Mouse (Mus musculus) forebrain, embryonic 14.5 days (tissue): ENCODE data around the gene Lrcol1. TPM values are rescaled to one million over a fixed set of nuclear protein-coding genes. Genes with fewer than 3 reads are reported as not detected.

ENCODE experiments used
- ATAC-seq: fragments of 200-750 bp; cut with Nextera tagmentation; 2 replicates; pipeline ENCODE4 v1.8.0; 2017; ENCODE audit warnings: mild to moderate bottlenecking, moderate library complexity
- DNase-seq: peaks from one replicate; pipeline ENCODE4 v3.0.0-alpha.2; 2015; ENCODE audit warnings: low spot score
- H3K27ac ChIP-seq: fragments of 300-500 bp; sonication (generic); 2 replicates; pipeline ENCODE4 v1.5.1; 2014; ENCODE audit warnings: low read depth, mild to moderate bottlenecking, control low read depth, low read length, moderate library complexity
- H3K27me3 ChIP-seq: fragments of 300-500 bp; sonication (generic); replicated peaks from 2 replicates; pipeline ENCODE4 v1.6.1; 2014; ENCODE audit warnings: low read length, control low read depth, mixed read lengths; ENCODE audit not compliant: control insufficient read depth, insufficient read depth
- H3K36me3 ChIP-seq: fragments of 300-500 bp; sonication (generic); 2 replicates; pipeline ENCODE4 v1.6.1; 2014; ENCODE audit warnings: low read length, control low read depth; ENCODE audit not compliant: control insufficient read depth, insufficient read depth
- H3K4me1 ChIP-seq: fragments of 300-500 bp; sonication (generic); 2 replicates; pipeline ENCODE4 v1.6.1; 2014; ENCODE audit warnings: antibody characterized with exemption, low read length, control low read depth; ENCODE audit not compliant: control insufficient read depth, insufficient read depth
- H3K4me2 ChIP-seq: fragments of 300-500 bp; sonication (generic); 2 replicates; pipeline ENCODE4 v1.6.1; 2014; ENCODE audit warnings: mild to moderate bottlenecking, control low read depth, low read length
- H3K4me3 ChIP-seq: fragments of 300-500 bp; sonication (generic); 2 replicates; pipeline ENCODE4 v1.5.1; 2014; ENCODE audit warnings: low read depth, low read length, control low read depth
- H3K9ac ChIP-seq: fragments of 300-500 bp; sonication (generic); 2 replicates; pipeline ENCODE4 v1.6.1; 2014; ENCODE audit warnings: mild to moderate bottlenecking, low read length, control low read depth, moderate library complexity
- H3K9me3 ChIP-seq: fragments of 300-500 bp; sonication (generic); replicated peaks from 2 replicates; pipeline ENCODE4 v1.6.1; 2016; ENCODE audit warnings: low read length, control low read depth, mixed read lengths; ENCODE audit not compliant: control insufficient read depth
- WGBS: fragments of 180-500 bp; shearing (Covaris S2); extraction: QIAGEN DNeasy Blood & Tissue Kit; methylation state at CpG from one replicate; pipeline ENCODE4 v1.1.7; 2014; 5-methylcytosine and 5-hydroxymethylcytosine counted together
- polyA plus RNA-seq: library from polyadenylated mRNA; unstranded; fragments of >200 nt; fragmentation: Nextera tagmentation; extraction: Ambion mirVana; gene quantifications from 2 replicates; pipeline ENCODE4 v1.2.1, GENCODE M21; 2014

The Lrcol1 gene
- polyA plus RNA-seq, 1 experiment from 2014 or later: not detected

DNA sequence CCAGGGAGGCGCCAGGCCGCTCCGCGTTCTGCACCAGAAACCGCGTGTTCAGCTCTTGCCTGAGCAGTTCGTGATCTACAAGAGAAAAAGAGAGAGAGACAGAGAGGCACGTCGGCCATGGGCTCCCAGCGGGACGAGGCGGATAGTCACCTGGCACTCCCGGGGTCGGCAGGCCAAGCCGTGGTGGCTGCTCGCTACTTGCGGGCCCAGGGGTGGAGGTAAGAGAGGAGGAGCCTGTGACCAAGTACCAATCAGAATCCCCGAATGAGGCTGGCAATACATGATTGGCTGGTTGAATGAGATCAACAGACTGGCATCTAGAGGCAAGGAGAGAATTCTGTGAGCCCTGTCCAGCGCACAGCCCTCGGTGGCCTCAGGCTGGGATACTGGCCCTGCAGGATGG, 33.7 kb downstream of the Lrcol1 start:
- Histone ChIP-seq H3K36me3 (peaks cover 71% of the 10 kb centered on the region), H3K9me3 (no peaks in the 10 kb centered on the region), H3K4me2 (no peak overlapping the region), H3K27me3 (no peaks in the 10 kb centered on the region), H3K4me1 (no peaks in the 10 kb centered on the region; the same call in 1 of the 2 replicates), H3K27ac (no peak overlapping the region), H3K9ac (no peak overlapping the region), H3K4me3 (no peak overlapping the region)
- ATAC-seq (peak; percentile 22), DNase-seq (peak; percentile 32)
- 37% methylated on average over 20 of the region's 20 CpGs for WGBS

DNA sequence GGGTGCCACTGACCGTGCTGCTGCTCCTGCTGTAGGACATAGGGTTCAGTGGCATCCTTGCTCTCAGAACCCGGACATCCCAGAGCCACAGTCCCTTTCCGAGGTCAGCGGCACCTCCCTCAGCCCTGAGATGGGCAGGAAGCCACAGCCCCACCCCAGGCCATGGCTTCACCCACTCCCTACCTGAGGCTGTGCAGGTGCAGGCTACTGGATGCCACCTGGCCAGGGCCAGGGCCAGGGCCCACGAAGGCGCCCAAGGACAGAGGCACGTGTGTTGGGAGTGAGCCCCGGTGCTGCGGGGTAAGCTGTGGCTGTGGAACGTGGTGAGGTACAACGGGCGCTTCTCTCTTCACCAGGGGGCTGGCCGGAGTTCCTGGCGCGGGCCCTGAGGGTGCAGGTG, 34.6 kb downstream of the Lrcol1 start:
- Histone ChIP-seq H3K36me3 (peaks cover 62% of the 10 kb centered on the region), H3K27me3 (no peaks in the 10 kb centered on the region), H3K27ac (no peak overlapping the region), H3K4me2 (no peak overlapping the region), H3K9ac (no peak overlapping the region), H3K9me3 (no peaks in the 10 kb centered on the region), H3K4me3 (no peak overlapping the region), H3K4me1 (peaks cover 2% of the 10 kb centered on the region; the same call in 1 of the 2 replicates)
- DNase-seq (no peak), ATAC-seq (no peak)
- WGBS: 93% methylated on average over 15 of the region's 15 CpGs

DNA sequence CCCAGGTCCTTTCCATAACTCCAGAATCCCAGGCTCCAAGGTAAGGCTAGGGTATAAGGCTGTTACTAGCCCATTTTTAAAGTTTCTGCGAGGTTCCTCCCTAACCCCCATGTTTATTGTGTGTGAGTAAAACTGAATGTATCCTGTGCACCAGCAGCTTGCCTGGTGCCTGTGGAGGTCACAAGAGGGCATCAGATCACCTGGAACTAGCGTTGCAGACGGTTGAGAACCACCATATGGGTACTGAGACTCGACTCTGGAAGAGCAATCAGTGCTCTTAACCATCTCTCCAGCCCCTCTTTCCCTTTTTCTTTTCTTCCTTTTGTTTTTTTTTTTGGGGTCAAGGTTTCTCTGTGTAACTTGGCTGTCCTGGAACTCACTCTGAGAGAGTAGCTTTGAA, 35.3 kb downstream of the Lrcol1 start:
- 90% methylated on average over 4 of the region's 4 CpGs for WGBS
- Histone ChIP-seq H3K4me1 (peaks cover 9% of the 10 kb centered on the region), H3K9me3 (no peaks in the 10 kb centered on the region), H3K36me3 (peaks cover 55% of the 10 kb centered on the region), H3K27me3 (no peaks in the 10 kb centered on the region), H3K4me2 (no peak overlapping the region), H3K4me3 (no peak overlapping the region), H3K9ac (no peak overlapping the region), H3K27ac (no peak overlapping the region)
- DNase-seq: no peak
- no peak for ATAC-seq

- DNase-seq (no peak), ATAC-seq (no peak)
- H3K4me1 ChIP-seq: peaks cover 19% of the 10 kb centered on the region
- H3K4me3 ChIP-seq: peak overlapping the region; percentile 87
- WGBS: 64% methylated on average over 6 of the region's 6 CpGs
- H3K27ac ChIP-seq: no peak overlapping the region
- H3K9me3 ChIP-seq: no peaks in the 10 kb centered on the region
- H3K4me2 ChIP-seq: peak overlapping the region; percentile 72
- H3K36me3 ChIP-seq: peaks cover 8% of the 10 kb centered on the region; the same call in 1 of the 2 replicates
- no peaks in the 10 kb centered on the region for H3K27me3 ChIP-seq
- H3K9ac ChIP-seq: peak overlapping the region; percentile 90
These were observed 40.0 kb downstream of the Lrcol1 start for GRCm38 (mm10) chr5:110384491-110384890.

GRCm38 (mm10) chr5:110385263-110385662, 40.7 kb downstream of the Lrcol1 start:
- H3K36me3 ChIP-seq: peaks cover 8% of the 10 kb centered on the region; the same call in 1 of the 2 replicates
- DNase-seq: no peak
- H3K9me3 ChIP-seq: no peaks in the 10 kb centered on the region
- 40% methylated on average over 4 of the region's 4 CpGs for WGBS
- peaks cover 19% of the 10 kb centered on the region for H3K4me1 ChIP-seq
- no peak overlapping the region for H3K27ac ChIP-seq
- no peaks in the 10 kb centered on the region for H3K27me3 ChIP-seq
- ATAC-seq: no peak
- H3K4me2 ChIP-seq: peak overlapping the region; percentile 72
- H3K4me3 ChIP-seq: peak overlapping the region; percentile 87
- peak overlapping the region; percentile 90 for H3K9ac ChIP-seq

DNA sequence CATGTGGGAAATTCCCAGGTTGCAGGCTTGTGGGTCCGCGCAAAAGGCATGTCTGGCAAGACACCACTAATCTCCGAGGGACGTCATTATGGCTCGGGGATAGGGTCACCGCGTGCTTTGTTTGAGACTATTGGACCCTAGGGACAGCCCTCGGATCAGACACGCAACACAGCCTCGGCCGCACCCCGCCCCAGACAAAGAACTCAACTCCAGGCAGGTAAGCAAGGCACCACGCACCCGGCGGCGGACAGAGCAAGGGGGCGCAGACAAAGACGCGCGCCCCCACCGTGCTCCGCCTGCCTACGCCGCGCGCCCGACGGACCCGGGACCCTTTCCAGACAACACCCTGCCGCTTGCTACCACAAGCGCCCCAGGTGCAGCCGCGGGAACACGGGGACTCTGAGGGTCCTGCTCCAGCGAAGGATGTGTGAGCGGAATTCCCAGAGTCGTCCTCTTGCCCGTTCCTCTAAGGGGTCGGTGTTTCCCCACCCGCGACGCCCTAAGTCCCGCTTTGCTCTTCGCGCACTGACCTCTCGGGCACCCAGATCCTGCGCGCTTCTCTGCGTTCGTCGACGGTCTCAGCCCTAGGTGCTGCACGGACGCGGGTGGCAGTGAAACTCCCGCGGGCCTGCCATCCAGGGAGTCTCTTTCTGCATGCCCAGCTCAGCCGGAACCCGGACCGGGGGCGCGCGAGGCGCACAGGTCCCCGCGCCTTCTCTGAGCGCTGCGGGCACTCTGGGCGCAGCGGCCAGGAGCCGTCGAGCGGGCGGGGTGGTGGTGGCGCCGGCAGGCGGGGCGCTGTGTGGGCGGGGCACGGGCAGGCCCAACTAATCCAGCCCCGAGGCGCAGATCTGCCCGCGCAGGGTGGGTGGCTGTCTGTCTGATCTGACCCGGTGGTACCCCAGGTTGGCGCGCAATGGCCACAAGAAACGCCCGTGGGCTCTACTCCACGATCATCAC, 42.1 kb downstream of the Lrcol1 start:
- Histone ChIP-seq H3K4me2 (peak overlapping the region; percentile 72), H3K9ac (peak overlapping the region; percentile 90), H3K9me3 (no peaks in the 10 kb centered on the region), H3K36me3 (peaks cover 8% of the 10 kb centered on the region; the same call in 1 of the 2 replicates), H3K4me3 (peak overlapping the region; percentile 87), H3K27ac (peak overlapping the region; percentile 66; the same call in 1 of the 2 replicates), H3K4me1 (peaks cover 19% of the 10 kb centered on the region), H3K27me3 (no peaks in the 10 kb centered on the region)
- under 1% methylated on average over 87 of the region's 90 CpGs for WGBS
- ATAC-seq (peak; percentile 93), DNase-seq (peak; percentile 85)

DNA sequence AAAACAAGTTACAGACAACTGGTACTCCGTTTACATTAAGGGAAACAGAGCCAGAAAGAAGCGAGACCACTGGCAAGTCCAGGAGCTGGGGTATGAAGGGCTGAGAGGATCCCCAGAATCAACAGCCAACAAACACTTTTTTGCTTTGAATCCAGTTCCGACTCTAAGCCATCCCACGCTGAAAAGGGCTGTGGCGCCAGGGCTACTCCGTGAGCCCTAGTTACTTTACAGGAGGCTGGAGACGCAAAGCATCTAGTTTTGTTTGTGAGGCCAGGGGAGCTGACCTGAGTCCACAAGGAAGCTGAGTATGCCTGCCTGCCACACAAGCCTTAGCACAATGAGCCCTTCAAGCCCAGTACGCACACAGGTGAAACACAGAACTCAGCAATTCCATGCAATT, 42.8 kb downstream of the Lrcol1 start:
- DNase-seq (no peak), ATAC-seq (no peak; the same call in 1 of the 2 replicates)
- peaks cover 19% of the 10 kb centered on the region for H3K4me1 ChIP-seq
- no peaks in the 10 kb centered on the region for H3K27me3 ChIP-seq
- no peak overlapping the region; the same call in 1 of the 2 replicates for H3K27ac ChIP-seq
- peaks cover 5% of the 10 kb centered on the region; the same call in 1 of the 2 replicates for H3K36me3 ChIP-seq
- peak overlapping the region; percentile 90 for H3K9ac ChIP-seq
- no peaks in the 10 kb centered on the region for H3K9me3 ChIP-seq
- peak overlapping the region; percentile 87 for H3K4me3 ChIP-seq
- H3K4me2 ChIP-seq: peak overlapping the region; percentile 72
- WGBS: 8% methylated on average over 8 of the region's 8 CpGs

GRCm38 (mm10) chr5:110390631-110391030, 46.1 kb downstream of the Lrcol1 start:
- H3K4me1 ChIP-seq: peaks cover 2% of the 10 kb centered on the region
- H3K9me3 ChIP-seq: no peaks in the 10 kb centered on the region
- H3K9ac ChIP-seq: no peak overlapping the region
- no peaks in the 10 kb centered on the region for H3K27me3 ChIP-seq
- no peak overlapping the region for H3K4me3 ChIP-seq
- WGBS: 87% methylated on average over 4 of the region's 4 CpGs
- no peaks in the 10 kb centered on the region for H3K36me3 ChIP-seq
- no peak overlapping the region for H3K4me2 ChIP-seq
- no peak overlapping the region for H3K27ac ChIP-seq
- DNase-seq (no peak), ATAC-seq (no peak)

GRCm38 (mm10) chr5:110392727-110393126, 48.2 kb downstream of the Lrcol1 start:
- WGBS: 72% methylated on average over 5 of the region's 5 CpGs

More at GRCm38 (mm10) chr5:110392727-110393126, 48.2 kb downstream of the Lrcol1 start:
- Histone ChIP-seq H3K9me3 (no peaks in the 10 kb centered on the region), H3K4me1 (no peaks in the 10 kb centered on the region), H3K4me2 (no peak overlapping the region), H3K9ac (no peak overlapping the region), H3K36me3 (no peaks in the 10 kb centered on the region), H3K27ac (no peak overlapping the region), H3K4me3 (no peak overlapping the region), H3K27me3 (no peaks in the 10 kb centered on the region)
- DNase-seq: no peak
- ATAC-seq: peak; percentile 37
